Mouse (Mus musculus) liver, embryonic 12.5 days (tissue): ENCODE measurements around the gene Coq10b. TPM values are rescaled to one million over a fixed set of nuclear protein-coding genes. Genes with fewer than 3 reads are reported as not detected.

Experiments used
- ATAC-seq: fragments of 200-750 bp; cut with Nextera tagmentation; 2 replicates; pipeline ENCODE4 v1.8.0; 2017; ENCODE audit warnings: moderate number of reproducible peaks, mild to moderate bottlenecking, moderate library complexity
- H3K27ac ChIP-seq: fragments of 300-500 bp; sonication (generic); 2 replicates; pipeline ENCODE4 v1.5.1; 2016; ENCODE audit warnings: mild to moderate bottlenecking
- H3K27me3 ChIP-seq: fragments of 300-500 bp; sonication (generic); replicated peaks from 2 replicates; pipeline ENCODE4 v1.6.1; 2016; ENCODE audit warnings: mild to moderate bottlenecking, moderate library complexity
- H3K36me3 ChIP-seq: fragments of 300-500 bp; sonication (generic); 2 replicates; pipeline ENCODE4 v1.6.1; 2016; ENCODE audit warnings: mild to moderate bottlenecking, moderate library complexity
- H3K4me1 ChIP-seq: fragments of 300-500 bp; sonication (generic); 2 replicates; pipeline ENCODE4 v1.6.1; 2016
- H3K4me2 ChIP-seq: fragments of 300-500 bp; sonication (generic); 2 replicates; pipeline ENCODE4 v1.6.1; 2016; ENCODE audit warnings: mild to moderate bottlenecking, moderate library complexity
- H3K4me3 ChIP-seq: fragments of 300-500 bp; sonication (generic); 2 replicates; pipeline ENCODE4 v1.5.1; 2016; ENCODE audit warnings: mild to moderate bottlenecking, moderate library complexity
- H3K9ac ChIP-seq: fragments of 300-500 bp; sonication (generic); 2 replicates; pipeline ENCODE4 v1.6.1; 2016; ENCODE audit warnings: mild to moderate bottlenecking, moderate library complexity
- H3K9me3 ChIP-seq: fragments of 300-500 bp; sonication (generic); replicated peaks from 2 replicates; pipeline ENCODE4 v1.6.1; 2016; ENCODE audit warnings: mild to moderate bottlenecking, moderate library complexity
- WGBS: fragments of 180-500 bp; shearing (Covaris S2); methylation state at CpG from one replicate; pipeline ENCODE4 v1.1.7; 2016; ENCODE audit not compliant: insufficient replicate concordance; 5-methylcytosine and 5-hydroxymethylcytosine counted together
- polyA plus RNA-seq: library from polyadenylated mRNA; unstranded; fragments of >200 nt; fragmentation: Nextera tagmentation; extraction: Ambion mirVana; gene quantifications from 2 replicates; pipeline ENCODE4 v1.2.1, GENCODE M21; 2016

Gene Coq10b
- polyA plus RNA-seq, 1 experiment from 2014 or later: 19.5 TPM

DNA sequence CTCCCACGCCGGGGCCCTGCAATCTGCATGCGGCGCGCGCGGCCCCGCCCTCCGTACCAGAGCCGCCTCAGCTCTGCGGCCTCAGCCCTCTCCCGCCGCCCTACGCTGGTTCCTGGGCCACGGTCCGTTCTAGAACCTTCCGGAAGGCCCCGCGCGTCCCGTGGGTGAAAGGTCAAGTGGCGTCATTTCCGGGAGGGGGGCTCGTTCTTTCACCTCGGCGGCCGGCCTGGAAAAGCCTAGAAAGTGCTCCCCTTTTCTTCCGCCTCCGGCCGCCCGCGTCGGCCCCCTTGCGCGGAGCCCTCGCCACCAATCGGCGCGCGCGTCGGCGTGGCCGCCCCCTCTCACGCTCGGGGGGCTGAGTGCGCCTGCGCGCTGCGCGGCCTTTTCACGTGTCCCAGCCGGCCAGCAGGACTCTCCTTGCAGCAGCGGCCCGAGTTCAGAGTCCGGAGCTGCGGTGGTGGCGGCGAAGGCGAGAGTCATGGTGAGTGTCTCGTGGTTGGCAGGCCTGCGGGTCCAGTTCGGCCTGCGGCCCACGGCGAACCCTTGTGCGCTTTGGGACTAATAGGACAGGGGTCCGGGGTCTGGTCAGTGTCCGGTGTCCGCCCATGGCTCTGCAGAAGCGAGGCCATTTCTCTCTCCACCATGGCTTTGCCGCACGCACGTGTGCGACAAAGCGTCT lies 35.5 kb downstream of the Coq10b start, which contains the start of the genes Hspe1 and Hspd1:
Hspe1 (plus strand) TSS at position 201 of the 679 bp plus-strand sequence.
Hspd1 (minus strand) TSS at position 312 of the 679 bp plus-strand sequence.
- peak within 1 kb of the TSS; percentile 96 for H3K4me3 ChIP-seq
- H3K9ac ChIP-seq: peak within 1 kb of the TSS; percentile 99
- under 1% methylated on average over 76 of the region's 76 CpGs for WGBS
- H3K27ac ChIP-seq: peak within 1 kb of the TSS; percentile 97
- peaks cover 75% of the 10 kb centered on the region for H3K4me1 ChIP-seq
- no peaks in the 10 kb centered on the region for H3K9me3 ChIP-seq
- no peaks in the 10 kb centered on the region for H3K27me3 ChIP-seq
- peak within 1 kb of the TSS; percentile 94 for H3K4me2 ChIP-seq
- ATAC-seq: peak; percentile 90
- peaks cover 65% of the 10 kb centered on the region for H3K36me3 ChIP-seq

- Histone ChIP-seq H3K27ac (peak overlapping the region; percentile 97), H3K4me3 (peak overlapping the region; percentile 96), H3K36me3 (peaks cover 64% of the 10 kb centered on the region), H3K9ac (peak overlapping the region; percentile 99), H3K4me2 (peak overlapping the region; percentile 94), H3K27me3 (no peaks in the 10 kb centered on the region), H3K4me1 (peaks cover 68% of the 10 kb centered on the region), H3K9me3 (no peaks in the 10 kb centered on the region)
- ATAC-seq: no peak
- 3% methylated on average over 16 of the region's 16 CpGs for WGBS
Observed at GRCm38 (mm10) chr1:55088611-55089497, 36.3 kb downstream of the Coq10b start.

- Histone ChIP-seq H3K9ac (peak overlapping the region; percentile 99), H3K27me3 (no peaks in the 10 kb centered on the region), H3K4me1 (peaks cover 60% of the 10 kb centered on the region), H3K4me2 (peak overlapping the region; percentile 94), H3K36me3 (peaks cover 57% of the 10 kb centered on the region), H3K9me3 (no peaks in the 10 kb centered on the region), H3K27ac (peak overlapping the region; percentile 97), H3K4me3 (peak overlapping the region; percentile 96)
- WGBS: 55% methylated on average over 5 of the region's 5 CpGs
- ATAC-seq: no peak
Observed at GRCm38 (mm10) chr1:55089498-55090064, 37.0 kb downstream of the Coq10b start.

GRCm38 (mm10) chr1:55092056-55092455 lies 39.5 kb downstream of the Coq10b start:
- Histone ChIP-seq H3K9ac (no peak overlapping the region), H3K27me3 (no peaks in the 10 kb centered on the region), H3K4me3 (no peak overlapping the region), H3K27ac (peak overlapping the region; percentile 28), H3K9me3 (no peaks in the 10 kb centered on the region), H3K36me3 (peaks cover 42% of the 10 kb centered on the region), H3K4me1 (peaks cover 38% of the 10 kb centered on the region), H3K4me2 (no peak overlapping the region)
- ATAC-seq: no peak
- 72% methylated on average over 2 of the region's 2 CpGs for WGBS

DNA sequence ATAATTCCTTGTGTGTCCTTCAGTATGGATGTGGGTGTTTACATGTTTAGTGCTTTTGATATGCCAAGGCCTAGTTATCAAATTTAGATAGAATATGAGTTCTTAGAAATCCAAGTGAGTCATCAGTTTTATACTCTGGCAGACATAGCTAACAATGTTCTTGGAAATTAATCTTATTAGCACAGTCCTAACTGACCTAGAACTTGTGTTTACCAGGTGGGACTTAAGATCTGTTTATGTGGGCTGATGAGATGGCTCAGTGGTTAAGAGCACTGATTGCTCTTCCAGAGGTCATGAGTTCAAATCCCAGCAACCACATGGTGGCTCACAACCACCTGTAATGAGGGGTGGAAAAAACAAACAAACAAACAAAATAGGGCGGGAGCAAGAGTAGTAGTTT lies 39.9 kb downstream of the Coq10b start:
- no peaks in the 10 kb centered on the region for H3K27me3 ChIP-seq
- H3K4me2 ChIP-seq: no peak overlapping the region
- no peaks in the 10 kb centered on the region for H3K9me3 ChIP-seq
- peaks cover 36% of the 10 kb centered on the region for H3K4me1 ChIP-seq
- peaks cover 42% of the 10 kb centered on the region for H3K36me3 ChIP-seq
- no peak for ATAC-seq
- H3K27ac ChIP-seq: peak overlapping the region; percentile 9; the same call in 1 of the 2 replicates
- 53% methylated on average over 1 of the region's 1 CpGs for WGBS
- no peak overlapping the region for H3K9ac ChIP-seq
- H3K4me3 ChIP-seq: no peak overlapping the region

DNA sequence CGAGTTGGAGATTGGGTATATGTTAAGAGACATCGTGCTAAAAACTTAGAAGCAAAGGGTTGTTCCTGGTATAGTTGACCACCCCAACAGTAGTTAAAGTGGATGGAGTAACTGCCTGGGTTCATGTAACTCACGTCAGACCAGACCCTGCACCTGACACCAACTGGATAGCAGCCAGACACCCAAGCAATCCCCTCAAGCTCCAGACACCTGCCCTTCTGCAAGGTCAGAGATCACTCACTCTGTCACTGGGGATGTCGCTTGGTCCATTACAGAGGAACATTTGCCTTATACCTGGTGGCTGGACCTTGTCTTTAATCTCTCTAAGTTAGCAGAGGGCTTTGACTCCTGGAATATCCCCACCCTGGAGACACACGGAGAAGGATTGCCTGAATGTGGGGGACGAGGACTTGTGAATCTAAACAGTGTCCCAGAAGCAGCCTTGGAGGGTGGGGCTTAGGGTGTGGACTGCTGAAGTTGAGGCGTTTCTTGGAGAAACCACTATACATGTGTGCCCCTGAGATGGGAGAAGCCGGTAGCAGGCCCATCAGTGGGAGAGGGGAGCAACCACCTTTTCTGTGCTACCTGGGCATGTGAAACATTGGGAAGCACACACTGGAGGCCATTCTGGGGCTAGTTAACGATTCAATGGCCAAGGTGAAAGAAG lies 54.5 kb downstream of the Coq10b start:
- Histone ChIP-seq H3K9ac (no peak overlapping the region), H3K4me2 (peak overlapping the region; percentile 38), H3K9me3 (no peaks in the 10 kb centered on the region), H3K36me3 (no peaks in the 10 kb centered on the region), H3K27me3 (peaks cover 7% of the 10 kb centered on the region), H3K4me3 (no peak overlapping the region), H3K27ac (no peak overlapping the region), H3K4me1 (peaks cover 17% of the 10 kb centered on the region)
- peak; percentile 89 for ATAC-seq
- WGBS: 51% methylated on average over 9 of the region's 9 CpGs

GRCm38 (mm10) chr1:55107644-55108043 lies 55.1 kb downstream of the Coq10b start:
- H3K36me3 ChIP-seq: no peaks in the 10 kb centered on the region

DNA sequence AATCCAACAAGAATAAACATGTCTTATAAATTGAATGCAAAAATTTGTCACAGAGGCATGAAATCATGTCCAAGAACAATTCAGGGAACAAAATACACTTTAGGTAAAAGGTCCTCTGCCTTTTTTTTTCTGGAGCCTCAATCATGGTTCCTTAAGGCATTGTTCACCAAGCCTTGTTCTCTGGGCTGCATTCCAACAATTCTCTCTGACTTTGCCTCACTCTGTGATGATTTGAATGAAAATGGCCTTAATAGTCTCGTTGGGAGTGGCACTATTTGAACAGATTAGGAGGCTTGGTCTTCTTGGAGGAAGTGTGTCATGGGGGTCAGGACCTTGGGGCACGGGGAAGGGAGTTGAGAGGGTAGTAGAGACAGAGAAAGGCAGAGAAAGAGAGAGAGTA lies 55.9 kb downstream of the Coq10b start:
- WGBS: 34% methylated on average over 2 of the region's 2 CpGs
- Histone ChIP-seq H3K27ac (no peak overlapping the region), H3K4me3 (no peak overlapping the region), H3K27me3 (peaks cover 6% of the 10 kb centered on the region), H3K9me3 (no peaks in the 10 kb centered on the region), H3K36me3 (no peaks in the 10 kb centered on the region), H3K9ac (no peak overlapping the region), H3K4me1 (peaks cover 17% of the 10 kb centered on the region), H3K4me2 (no peak overlapping the region)
- ATAC-seq: no peak

More at GRCm38 (mm10) chr1:55107644-55108043, 55.1 kb downstream of the Coq10b start:
- WGBS: 82% methylated on average over 1 of the region's 1 CpGs
- Histone ChIP-seq H3K27me3 (peaks cover 7% of the 10 kb centered on the region), H3K27ac (no peak overlapping the region), H3K4me1 (peaks cover 17% of the 10 kb centered on the region), H3K9me3 (no peaks in the 10 kb centered on the region), H3K4me3 (no peak overlapping the region), H3K9ac (no peak overlapping the region), H3K4me2 (peak overlapping the region; percentile 38; the same call in 1 of the 2 replicates)
- ATAC-seq: no peak

GRCm38 (mm10) chr1:55109066-55109766 lies 56.6 kb downstream of the Coq10b start:
- Histone ChIP-seq H3K36me3 (no peaks in the 10 kb centered on the region), H3K4me1 (peaks cover 17% of the 10 kb centered on the region), H3K27ac (no peak overlapping the region), H3K9me3 (no peaks in the 10 kb centered on the region), H3K27me3 (no peaks in the 10 kb centered on the region; the same call in 1 of the 2 replicates), H3K4me2 (no peak overlapping the region), H3K9ac (no peak overlapping the region), H3K4me3 (no peak overlapping the region)
- 75% methylated on average over 4 of the region's 4 CpGs for WGBS
- no peak for ATAC-seq
